Mouse (Mus musculus) embryonic facial prominence, embryonic 13.5 days (tissue): ENCODE results near the gene H60b. TPM values are rescaled to one million over a fixed set of nuclear protein-coding genes. Genes with fewer than 3 reads are reported as not detected.
"Not testable (repeated sequence)": the region's sequence is repeated elsewhere in the genome, so short reads cannot be mapped to it uniquely, and the experiment has no call there.

ENCODE experiments used
- ATAC-seq: fragments of 200-750 bp; cut with Nextera tagmentation; 2 replicates; pipeline ENCODE4 v1.8.0; 2017; ENCODE audit warnings: low read depth; ENCODE audit not compliant: insufficient number of reproducible peaks, insufficient read depth, low FRiP score, low TSS enrichment
- H3K27ac ChIP-seq: fragments of 300-500 bp; sonication (generic); 2 replicates; pipeline ENCODE4 v1.5.1; 2015; ENCODE audit warnings: moderate library complexity, mild to moderate bottlenecking, inconsistent platforms
- H3K27me3 ChIP-seq: fragments of 300-500 bp; sonication (generic); 2 replicates; pipeline ENCODE4 v1.6.1; 2015; ENCODE audit warnings: mild to moderate bottlenecking, inconsistent platforms
- H3K36me3 ChIP-seq: fragments of 300-500 bp; sonication (generic); 2 replicates; pipeline ENCODE4 v1.6.1; 2015; ENCODE audit warnings: mild to moderate bottlenecking, inconsistent platforms
- H3K4me1 ChIP-seq: fragments of 300-500 bp; sonication (generic); 2 replicates; pipeline ENCODE4 v1.6.1; 2015; ENCODE audit warnings: inconsistent platforms
- H3K4me2 ChIP-seq: fragments of 300-500 bp; sonication (generic); 2 replicates; pipeline ENCODE4 v1.6.1; 2015; ENCODE audit warnings: moderate library complexity, mild to moderate bottlenecking, inconsistent platforms
- H3K4me3 ChIP-seq: fragments of 300-500 bp; sonication (generic); 2 replicates; pipeline ENCODE4 v1.5.1; 2015; ENCODE audit warnings: mild to moderate bottlenecking, inconsistent platforms
- H3K9ac ChIP-seq: fragments of 300-500 bp; sonication (generic); 2 replicates; pipeline ENCODE4 v1.6.1; 2015; ENCODE audit warnings: mild to moderate bottlenecking, inconsistent platforms
- H3K9me3 ChIP-seq: fragments of 300-500 bp; sonication (generic); 2 replicates; pipeline ENCODE4 v1.6.1; 2016; ENCODE audit warnings: inconsistent platforms
- WGBS: fragments of 180-500 bp; shearing (Covaris S2); methylation state at CpG from one replicate; pipeline ENCODE4 v1.1.7; 2015; ENCODE audit warnings: mixed read lengths; 5-methylcytosine and 5-hydroxymethylcytosine counted together
- polyA plus RNA-seq: library from polyadenylated mRNA; unstranded; fragments of >200 nt; fragmentation: Nextera tagmentation; extraction: Ambion mirVana; gene quantifications from 2 replicates; pipeline ENCODE4 v1.2.1, GENCODE M21; 2015

Gene H60b
- polyA plus RNA-seq, 1 experiment from 2014 or later = 0.37 TPM

GRCm38 (mm10) chr10:22167061-22167460 is 8.7 kb downstream of the H60b start:
- not testable (repeated sequence) for H3K9ac ChIP-seq, H3K27ac ChIP-seq, ATAC-seq, H3K4me3 ChIP-seq, H3K9me3 ChIP-seq, H3K4me1 ChIP-seq, H3K36me3 ChIP-seq, H3K4me2 ChIP-seq
- WGBS = 64% methylated on average over 1 of the region's 1 CpGs
- peaks cover 13% of the 10 kb centered on the region for H3K27me3 ChIP-seq

GRCm38 (mm10) chr10:22169116-22169515 is 10.7 kb downstream of the H60b start:
- H3K27ac ChIP-seq, H3K27me3 ChIP-seq, H3K4me2 ChIP-seq, ATAC-seq, H3K4me1 ChIP-seq, H3K9me3 ChIP-seq, H3K36me3 ChIP-seq, H3K4me3 ChIP-seq, H3K9ac ChIP-seq: not testable (repeated sequence)

- 57% methylated on average over 4 of the region's 5 CpGs for WGBS
- H3K36me3 ChIP-seq, H3K4me1 ChIP-seq, ATAC-seq, H3K27me3 ChIP-seq, H3K9me3 ChIP-seq, H3K27ac ChIP-seq, H3K9ac ChIP-seq: not testable (repeated sequence)
- Histone ChIP-seq H3K4me2 (peak overlapping the region; percentile 46), H3K4me3 (peak overlapping the region; percentile 23)
Measured at GRCm38 (mm10) chr10:22172431-22173334, 14.3 kb downstream of the H60b start.

GRCm38 (mm10) chr10:22173335-22174189 is 15.2 kb downstream of the H60b start:
- H3K27me3 ChIP-seq, H3K4me1 ChIP-seq, H3K9me3 ChIP-seq, H3K27ac ChIP-seq, H3K9ac ChIP-seq, H3K36me3 ChIP-seq: not testable (repeated sequence)
- ATAC-seq = 0 out of 2 replicates have a peak, but pooled peaks have one; percentile 48
- 8% methylated on average over 11 of the region's 17 CpGs for WGBS
- peak overlapping the region; percentile 46 for H3K4me2 ChIP-seq
- peak overlapping the region; percentile 23 for H3K4me3 ChIP-seq

- not testable (repeated sequence) for H3K4me3 ChIP-seq, H3K27me3 ChIP-seq, H3K4me2 ChIP-seq, H3K27ac ChIP-seq, ATAC-seq, H3K9me3 ChIP-seq, H3K36me3 ChIP-seq, H3K9ac ChIP-seq, H3K4me1 ChIP-seq
- WGBS = 76% methylated on average over 2 of the region's 2 CpGs
Measured at GRCm38 (mm10) chr10:22174190-22174487, 15.8 kb downstream of the H60b start.

GRCm38 (mm10) chr10:22176515-22176914 is 18.1 kb downstream of the H60b start:
- WGBS = 80% methylated on average over 2 of the region's 2 CpGs

GRCm38 (mm10) chr10:22191035-22191434 is 32.6 kb downstream of the H60b start:
- ATAC-seq = 0 out of 2 replicates have a peak, but pooled peaks have one; percentile 53
- H3K36me3 ChIP-seq, H3K9ac ChIP-seq, H3K9me3 ChIP-seq, H3K27me3 ChIP-seq, H3K4me3 ChIP-seq, H3K27ac ChIP-seq, H3K4me1 ChIP-seq: not testable (repeated sequence)
- WGBS = 10% methylated on average over 10 of the region's 10 CpGs
- H3K4me2 ChIP-seq = peak overlapping the region; percentile 37

More at GRCm38 (mm10) chr10:22176515-22176914, 18.1 kb downstream of the H60b start:
- H3K27ac ChIP-seq, H3K4me3 ChIP-seq, H3K4me2 ChIP-seq, H3K36me3 ChIP-seq, ATAC-seq, H3K9me3 ChIP-seq, H3K27me3 ChIP-seq, H3K4me1 ChIP-seq, H3K9ac ChIP-seq: not testable (repeated sequence)

- 82% methylated on average over 2 of the region's 3 CpGs for WGBS
- not testable (repeated sequence) for H3K27me3 ChIP-seq, H3K4me2 ChIP-seq, H3K9me3 ChIP-seq, H3K36me3 ChIP-seq, ATAC-seq, H3K4me3 ChIP-seq, H3K9ac ChIP-seq, H3K4me1 ChIP-seq, H3K27ac ChIP-seq
Measured at GRCm38 (mm10) chr10:22201352-22201751, 43.0 kb downstream of the H60b start.

GRCm38 (mm10) chr10:22202784-22203583 is 44.6 kb downstream of the H60b start:
- not testable (repeated sequence) for H3K27ac ChIP-seq, H3K4me3 ChIP-seq, H3K36me3 ChIP-seq, H3K9me3 ChIP-seq, H3K4me1 ChIP-seq, H3K4me2 ChIP-seq, H3K27me3 ChIP-seq, H3K9ac ChIP-seq
- 0 out of 2 replicates have a peak, but pooled peaks have one; percentile 52 for ATAC-seq
- WGBS = no CpG with 5 or more reads among the region's 2 CpGs

- not testable (repeated sequence) for H3K9ac ChIP-seq, H3K27me3 ChIP-seq, H3K4me1 ChIP-seq, H3K36me3 ChIP-seq, H3K27ac ChIP-seq, H3K4me2 ChIP-seq, H3K9me3 ChIP-seq, H3K4me3 ChIP-seq, ATAC-seq
- WGBS = 45% methylated on average over 1 of the region's 1 CpGs
Measured at GRCm38 (mm10) chr10:22206443-22206842, 48.1 kb downstream of the H60b start.

GRCm38 (mm10) chr10:22212012-22212696 is 53.8 kb downstream of the H60b start:
- not testable (repeated sequence) for ATAC-seq
- WGBS = 4% methylated on average over 8 of the region's 11 CpGs

More at GRCm38 (mm10) chr10:22212012-22212696, 53.8 kb downstream of the H60b start:
- not testable (repeated sequence) for H3K27ac ChIP-seq, H3K9me3 ChIP-seq, H3K4me3 ChIP-seq, H3K4me1 ChIP-seq, H3K36me3 ChIP-seq, H3K27me3 ChIP-seq, H3K4me2 ChIP-seq, H3K9ac ChIP-seq
